Mouse (Mus musculus) skeletal muscle tissue, adult 2 months (tissue): ENCODE measurements around the gene St6galnac3.

Source experiments
- DNase-seq: peaks from one replicate; pipeline ENCODE4 v3.0.0-alpha.2; 2012; ENCODE audit warnings: low read depth, low spot score

The St6galnac3 gene

GRCm38 (mm10) chr3:153238381-153238780 is 486.6 kb downstream of the St6galnac3 start:
- DNase-seq = no peak

GRCm38 (mm10) chr3:153236262-153236661 is 488.7 kb downstream of the St6galnac3 start:
- no peak for DNase-seq

GRCm38 (mm10) chr3:153222611-153223402 is 502.2 kb downstream of the St6galnac3 start:
- no peak for DNase-seq

- DNase-seq = no peak
Measured at GRCm38 (mm10) chr3:153219391-153219790, 505.6 kb downstream of the St6galnac3 start.

GRCm38 (mm10) chr3:153208186-153208585 is 516.8 kb downstream of the St6galnac3 start:
- no peak for DNase-seq

- no peak for DNase-seq
Measured at GRCm38 (mm10) chr3:153204046-153204445, 520.9 kb downstream of the St6galnac3 start.

GRCm38 (mm10) chr3:153201835-153202234 is 523.1 kb downstream of the St6galnac3 start:
- no peak for DNase-seq

GRCm38 (mm10) chr3:153200801-153201200 is 524.2 kb downstream of the St6galnac3 start:
- no peak for DNase-seq

GRCm38 (mm10) chr3:153200076-153200475 is 524.9 kb downstream of the St6galnac3 start:
- DNase-seq = no peak

GRCm38 (mm10) chr3:153199251-153199650 is 525.7 kb downstream of the St6galnac3 start:
- no peak for DNase-seq

- DNase-seq = no peak
Measured at GRCm38 (mm10) chr3:153198514-153198913, 526.5 kb downstream of the St6galnac3 start.

GRCm38 (mm10) chr3:153193025-153193424 is 531.9 kb downstream of the St6galnac3 start:
- DNase-seq = no peak

- DNase-seq = no peak
Measured at GRCm38 (mm10) chr3:153190742-153191141, 534.2 kb downstream of the St6galnac3 start.

- DNase-seq = no peak
Measured at GRCm38 (mm10) chr3:153189685-153190467, 535.1 kb downstream of the St6galnac3 start.

GRCm38 (mm10) chr3:153188224-153188623 is 536.8 kb downstream of the St6galnac3 start:
- no peak for DNase-seq

- DNase-seq = no peak
Measured at GRCm38 (mm10) chr3:153185117-153185516, 539.9 kb downstream of the St6galnac3 start.

- DNase-seq = no peak
Measured at GRCm38 (mm10) chr3:153181242-153181641, 543.7 kb downstream of the St6galnac3 start.

GRCm38 (mm10) chr3:153176749-153177148 is 548.2 kb downstream of the St6galnac3 start:
- no peak for DNase-seq

GRCm38 (mm10) chr3:153176325-153176724 is 548.6 kb downstream of the St6galnac3 start:
- DNase-seq = no peak

- DNase-seq = no peak
Measured at GRCm38 (mm10) chr3:153174336-153175033, 550.5 kb downstream of the St6galnac3 start.

GRCm38 (mm10) chr3:153173567-153173966 is 551.4 kb downstream of the St6galnac3 start:
- DNase-seq = no peak

GRCm38 (mm10) chr3:153170146-153170545 is 554.8 kb downstream of the St6galnac3 start:
- DNase-seq = no peak
